Mouse (Mus musculus) ES-Bruce4 (cell line): Measurements from ENCODE around the gene Sox13.

Experiments
- CTCF ChIP-seq: IDR thresholded peaks from one replicate; pipeline ENCODE4 v1.8.1; 2011; ENCODE audit warnings: low read depth, low read length
- EP300 ChIP-seq: IDR thresholded peaks from 2 replicates; pipeline ENCODE4 v1.6.1; 2011; ENCODE audit warnings: low read depth, low read length; ENCODE audit not compliant: insufficient read depth
- POLR2A ChIP-seq: IDR thresholded peaks from one replicate; pipeline ENCODE4 v1.8.1; 2011; ENCODE audit warnings: low read length; ENCODE audit not compliant: insufficient read depth

DNA sequence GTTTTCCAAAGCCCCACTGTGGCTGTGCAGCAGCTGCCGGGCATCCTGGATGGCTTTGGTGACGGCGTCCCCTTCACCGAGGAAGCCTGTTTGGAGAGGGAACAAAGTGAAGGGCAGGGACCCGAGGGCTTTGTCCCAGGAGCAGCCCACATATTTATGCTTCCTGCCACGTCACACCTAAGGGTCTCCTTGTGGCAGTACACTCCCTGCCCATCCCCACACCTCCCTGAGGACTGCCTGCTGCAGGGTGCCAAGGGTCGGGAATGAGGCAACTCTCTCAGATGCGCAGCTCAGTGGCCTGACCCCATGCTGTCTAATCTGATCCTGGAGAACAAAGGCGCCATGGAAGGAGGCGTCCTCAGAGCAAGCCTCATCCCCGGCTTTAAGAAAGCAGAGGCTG, 38.0 kb downstream of the Sox13 start:
- no peak for TF ChIP-seq POLR2A
- no peak for TF ChIP-seq CTCF
- TF ChIP-seq EP300 = no peak
